Mouse (Mus musculus): ENCODE results near the gene Bri3bp.

- TF ChIP-seq CTCF (conservative IDR thresholded peaks at IDR 0.05; ENCODE audit: low read length) (no peak), NANOG (IDR thresholded peaks at IDR 0.05; ENCODE audit: borderline replicate concordance, low read length) (no peak), POU5F1 (IDR thresholded peaks at IDR 0.05; ENCODE audit: borderline replicate concordance, low read length) (no peak)
These were observed 48.3 kb upstream of the Bri3bp start for GRCm38 (mm10) chr5:125392977-125393621.
